Mouse (Mus musculus): ENCODE data around the gene Aff1. TPM values are rescaled to one million over a fixed set of nuclear protein-coding genes. Genes with fewer than 3 reads are reported as not detected.

Aff1 gene
- polyA plus RNA-seq, 1 experiment from 2014 or later, result 2.5 TPM

DNA sequence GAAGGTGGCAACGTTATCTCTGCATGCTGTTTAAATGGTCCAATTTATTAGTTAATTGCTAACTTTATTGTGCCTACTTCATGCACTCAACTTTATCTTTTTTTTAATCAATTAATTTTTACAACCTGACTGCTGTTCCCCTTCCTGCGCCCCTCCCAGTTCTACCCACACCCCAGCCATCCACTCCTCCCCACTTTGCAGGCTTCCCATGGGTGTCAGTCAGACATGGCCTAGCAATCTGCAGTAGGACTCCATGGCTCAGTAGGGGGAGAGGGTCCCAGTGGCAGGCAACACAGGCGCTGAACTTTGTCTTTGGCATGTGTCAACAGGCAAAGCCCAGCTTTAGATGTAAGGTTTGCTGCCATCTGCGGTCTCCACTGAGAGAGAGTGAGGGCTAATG, 171.6 kb downstream of the Aff1 start:
- peaks cover 24% of the 10 kb centered on the region for H3K36me3 ChIP-seq
- WGBS, result 94% methylated on average over 4 of the region's 4 CpGs

GRCm38 (mm10) chr5:103889766-103890165, 197.6 kb downstream of the Aff1 start:
- Histone ChIP-seq H3K4me1 (replicated peaks) (no peaks in the 10 kb centered on the region), H3K4me2 (no peak overlapping the region), H3K36me3 (0 out of 2 replicates have a peak, but pooled peaks cover 3% of the 10 kb centered on the region), H3K4me3 (no peak overlapping the region), H3K27ac (replicated peaks) (no peak overlapping the region), H3K9ac (no peak overlapping the region), H3K27me3 (no peaks in the 10 kb centered on the region), H3K9me3 (no peaks in the 10 kb centered on the region)
- 63% methylated on average over 15 of the region's 15 CpGs for WGBS
- no peak for ATAC-seq (ENCODE audit: low FRiP score, low read depth)

More for the DNA sequence above, 171.6 kb downstream of the Aff1 start:
- Histone ChIP-seq H3K4me3 (no peak overlapping the region), H3K4me1 (replicated peaks) (no peaks in the 10 kb centered on the region), H3K9me3 (no peaks in the 10 kb centered on the region), H3K27ac (replicated peaks) (no peak overlapping the region), H3K27me3 (no peaks in the 10 kb centered on the region), H3K9ac (no peak overlapping the region), H3K4me2 (no peak overlapping the region)
- ATAC-seq (ENCODE audit: low FRiP score, low read depth), result no peak

DNA sequence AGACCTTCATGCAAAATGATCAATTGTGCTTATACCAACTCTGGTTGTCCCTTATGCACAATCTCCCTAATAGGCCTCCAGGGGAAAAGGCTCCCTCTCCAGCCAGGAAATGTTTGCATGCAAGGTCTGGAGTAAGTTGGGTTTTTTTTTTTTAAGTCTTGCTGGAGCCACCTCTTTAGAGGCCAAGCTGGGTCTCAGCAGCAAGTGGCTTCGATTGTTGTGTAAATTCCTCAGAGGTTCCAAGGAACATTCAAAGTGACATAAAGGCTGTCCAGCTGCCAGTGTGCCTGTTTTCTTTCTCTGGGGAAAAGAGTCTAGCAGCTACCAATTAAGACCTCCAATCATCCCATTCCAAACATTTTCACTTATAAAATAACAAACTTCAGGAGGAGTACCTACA, 206.1 kb downstream of the Aff1 start:
- Histone ChIP-seq H3K4me3 (no peak overlapping the region), H3K4me2 (no peak overlapping the region), H3K36me3 (no peaks in the 10 kb centered on the region), H3K27ac (replicated peaks) (no peak overlapping the region), H3K9ac (no peak overlapping the region), H3K9me3 (no peaks in the 10 kb centered on the region), H3K4me1 (replicated peaks) (no peaks in the 10 kb centered on the region), H3K27me3 (no peaks in the 10 kb centered on the region)
- WGBS, result 9% methylated on average over 1 of the region's 1 CpGs
- no peak for ATAC-seq (ENCODE audit: low FRiP score, low read depth)

Other genes starting within 250 kb of the Aff1 start
- gene Slc10a6, start 63.0 kb upstream of the Aff1 start, polyA plus RNA-seq (2015; fragmentation: Nextera tagmentation; extraction: Ambion mirVana), result 0.36 and 0.41 TPM in 2 replicates
- 0.13 and 0.21 TPM in 2 replicates for gene 1700016H13Rik, start 36.4 kb upstream of the Aff1 start, polyA plus RNA-seq (2015; fragmentation: Nextera tagmentation; extraction: Ambion mirVana)
- gene Klhl8, start 218.9 kb downstream of the Aff1 start, polyA plus RNA-seq (2015; fragmentation: Nextera tagmentation; extraction: Ambion mirVana), result 38.0 and 41.3 TPM in 2 replicates